Mouse (Mus musculus) T-helper 17 cell (primary cell): ENCODE measurements around the gene Rnf141.

ENCODE experiments used
- in situ Hi-C, 2 experiments: fragments of 300-600 bp; cut with MboI, MseI; formaldehyde crosslinking; loops; 1 replicate in 1 of 2; 2 replicates in 1 of 2; pipeline ENCODE4 v1.15.1; 2025; ENCODE audit warnings: high pct_unique_total_duplicates in 2 of 2

Gene Rnf141

DNA sequence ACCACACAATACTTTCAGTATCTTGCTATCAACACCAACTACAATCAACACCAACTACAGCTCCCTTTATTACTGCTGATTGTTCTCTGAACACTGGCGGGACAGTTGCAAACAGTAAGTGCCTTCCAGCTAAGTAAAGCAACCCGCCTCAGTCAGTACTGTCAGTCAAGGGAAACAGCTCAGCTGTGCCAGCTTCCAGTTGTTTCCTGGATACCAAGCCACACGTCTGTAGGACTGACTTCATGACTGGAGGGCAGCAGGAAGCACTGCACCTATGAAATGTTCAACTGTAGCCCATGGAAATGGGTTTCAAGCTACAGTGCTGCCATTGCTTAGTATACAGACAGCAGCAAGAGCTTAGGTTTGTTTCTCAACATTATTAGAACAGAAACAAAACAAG lies 9.7 kb downstream of the Rnf141 start:
- in situ Hi-C loops, result no loop called here

GRCm38 (mm10) chr7:110834018-110834417 lies 10.2 kb downstream of the Rnf141 start:
- in situ Hi-C loops, result no loop called here

DNA sequence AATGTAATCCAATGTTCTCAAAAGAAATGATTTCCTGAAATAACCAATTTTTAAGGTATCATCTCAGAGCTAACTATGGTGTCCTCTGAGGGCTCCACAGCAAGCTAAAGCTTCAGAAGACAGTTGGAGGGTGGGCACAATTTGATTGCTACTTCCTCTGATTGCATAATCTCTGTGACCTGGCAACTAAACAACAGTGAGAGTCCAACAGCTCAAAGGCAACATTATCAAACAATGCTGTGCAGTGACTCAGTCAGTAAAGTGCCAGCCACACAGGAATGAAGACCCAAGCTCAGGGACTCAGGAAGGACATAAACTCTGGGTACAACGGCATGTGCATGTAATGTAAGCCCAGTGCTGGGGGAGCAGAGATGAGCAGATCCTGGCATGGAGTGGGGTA lies 11.2 kb downstream of the Rnf141 start:
- in situ Hi-C loops, result no loop called here

DNA sequence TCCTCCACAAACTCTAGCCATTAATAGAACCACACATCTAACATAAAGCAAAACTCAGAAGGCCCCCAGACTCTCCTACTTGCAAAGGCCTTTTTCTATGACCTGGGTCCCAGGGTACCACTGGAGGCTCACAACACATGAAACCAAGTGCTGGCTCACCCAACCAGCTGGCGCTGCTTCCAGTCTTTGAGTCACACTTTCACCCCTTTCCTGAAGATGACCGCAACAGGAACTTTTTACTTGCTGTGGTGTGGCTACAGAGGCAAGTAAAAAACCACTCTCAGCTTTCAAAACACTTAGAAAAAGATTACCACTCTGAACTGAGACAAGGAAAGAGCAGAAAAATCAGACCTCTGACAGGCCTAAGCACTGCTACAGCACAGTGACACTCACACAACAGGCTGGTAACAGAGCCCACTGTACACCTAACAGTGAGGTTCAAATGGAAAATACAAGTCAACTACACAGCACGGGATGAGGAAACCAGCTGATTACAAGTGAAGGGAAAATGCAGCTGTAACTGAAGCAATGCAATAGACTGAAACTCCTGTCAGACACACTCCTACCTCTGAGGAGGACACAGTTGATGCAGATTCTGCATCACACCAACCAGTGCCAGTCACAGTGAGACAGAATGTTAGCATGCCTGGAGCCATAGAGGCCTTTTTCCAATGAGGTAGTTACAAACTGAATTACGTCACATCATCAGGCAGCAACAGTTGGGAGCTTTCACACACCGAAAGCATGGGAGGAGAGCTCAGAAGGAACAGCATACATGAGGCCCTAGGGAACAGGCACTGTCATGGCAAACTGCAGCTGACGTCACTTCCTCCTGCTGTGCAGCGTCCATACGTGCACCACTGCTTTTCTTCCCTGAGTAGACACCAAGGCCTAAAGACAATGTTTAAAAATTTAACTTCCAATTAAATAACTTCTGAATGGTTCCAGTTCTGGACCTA lies 20.0 kb downstream of the Rnf141 start:
- in situ Hi-C loops, result no loop called here

DNA sequence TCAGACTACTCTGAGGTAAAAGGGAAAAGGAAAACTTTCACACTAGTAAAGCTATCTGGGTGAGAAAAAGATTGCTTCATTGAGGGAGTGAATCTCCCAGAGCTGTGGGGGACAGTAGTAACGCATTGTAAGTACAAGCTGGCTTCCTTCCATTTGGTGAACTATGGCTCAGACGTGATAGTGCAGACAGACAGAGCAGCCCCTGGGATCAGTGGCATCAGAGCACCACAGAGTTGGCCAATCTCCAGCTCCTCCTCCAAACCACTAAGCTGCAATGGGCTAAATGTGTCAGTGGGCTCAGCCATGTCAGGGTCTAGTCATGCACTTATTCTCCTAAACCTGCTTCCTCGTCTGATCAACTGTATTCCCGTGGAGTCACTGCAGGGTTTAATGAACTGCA lies 20.7 kb downstream of the Rnf141 start:
- in situ Hi-C loops, result no loop called here

GRCm38 (mm10) chr7:110823076-110823475 lies 21.2 kb downstream of the Rnf141 start:
- in situ Hi-C loops, result no loop called here

GRCm38 (mm10) chr7:110822055-110822454 lies 22.2 kb downstream of the Rnf141 start:
- in situ Hi-C loops, result no loop called here

DNA sequence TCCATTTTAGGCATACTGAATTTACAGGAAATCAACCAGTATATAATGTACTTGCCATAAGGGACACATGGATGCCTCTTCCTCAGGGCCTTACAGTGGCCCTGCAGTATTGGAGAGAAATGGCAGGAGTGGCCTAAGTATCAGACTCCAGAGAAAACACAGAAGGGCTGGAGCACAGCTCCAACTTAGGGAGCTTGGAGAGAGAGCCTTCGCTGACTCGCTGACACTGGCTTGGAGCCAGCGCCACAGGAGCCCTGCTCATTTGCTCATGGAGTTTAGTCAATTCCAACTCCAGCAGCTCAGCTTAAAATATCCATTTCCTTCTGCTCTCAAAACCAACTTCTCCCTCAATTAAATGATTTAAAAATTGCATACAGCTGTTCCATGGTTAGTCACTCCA lies 22.6 kb downstream of the Rnf141 start:
- in situ Hi-C loops, result no loop called here

- in situ Hi-C loops, result no loop called here
Measured at GRCm38 (mm10) chr7:110821068-110821467, 23.2 kb downstream of the Rnf141 start.

DNA sequence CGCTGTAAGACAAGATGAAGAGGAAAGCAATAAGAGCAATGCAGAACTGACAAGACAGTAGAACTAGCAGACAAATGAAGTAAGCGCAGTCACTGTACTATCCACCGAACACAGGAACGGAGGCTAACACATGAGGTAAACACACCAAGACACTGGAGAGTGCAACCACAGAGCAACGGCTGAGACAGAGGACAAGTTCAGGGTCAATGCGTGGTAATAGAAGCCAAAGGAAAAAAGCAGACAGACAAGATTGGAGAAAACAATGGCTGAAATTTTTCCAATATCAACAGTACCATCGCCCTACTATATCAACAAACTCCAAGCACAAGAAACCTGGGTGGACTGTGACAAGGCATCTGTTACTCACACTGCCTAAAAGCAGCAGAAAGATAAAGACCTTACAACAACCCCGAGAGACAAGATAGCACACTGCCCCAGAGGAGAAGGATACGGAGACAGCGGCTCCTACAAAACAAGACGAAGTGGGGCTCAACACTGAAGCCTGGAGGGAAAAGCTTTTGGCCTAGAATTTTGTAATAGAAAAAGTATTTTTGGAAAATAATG lies 25.4 kb downstream of the Rnf141 start:
- in situ Hi-C loops, result no loop called here

DNA sequence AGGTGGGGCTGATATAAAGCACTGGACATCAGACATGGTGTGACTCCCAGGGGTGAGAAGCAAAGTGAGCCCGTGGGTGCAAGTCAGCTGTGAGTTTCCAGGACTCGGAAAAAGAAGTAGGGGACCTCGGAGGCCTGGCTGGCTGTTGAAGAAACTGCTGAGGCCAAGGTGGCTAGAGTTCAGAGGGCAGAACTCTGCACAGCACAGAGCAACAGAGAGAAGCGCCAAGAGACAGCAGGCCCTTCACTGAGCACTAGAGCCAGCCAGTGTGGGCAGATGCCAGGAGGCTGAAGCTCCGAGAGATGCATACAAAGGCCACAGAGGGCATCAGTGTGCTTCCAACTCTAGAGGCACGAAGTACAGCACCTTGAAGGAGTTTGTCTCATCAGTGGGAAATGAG lies 26.1 kb downstream of the Rnf141 start:
- in situ Hi-C loops, result no loop called here

DNA sequence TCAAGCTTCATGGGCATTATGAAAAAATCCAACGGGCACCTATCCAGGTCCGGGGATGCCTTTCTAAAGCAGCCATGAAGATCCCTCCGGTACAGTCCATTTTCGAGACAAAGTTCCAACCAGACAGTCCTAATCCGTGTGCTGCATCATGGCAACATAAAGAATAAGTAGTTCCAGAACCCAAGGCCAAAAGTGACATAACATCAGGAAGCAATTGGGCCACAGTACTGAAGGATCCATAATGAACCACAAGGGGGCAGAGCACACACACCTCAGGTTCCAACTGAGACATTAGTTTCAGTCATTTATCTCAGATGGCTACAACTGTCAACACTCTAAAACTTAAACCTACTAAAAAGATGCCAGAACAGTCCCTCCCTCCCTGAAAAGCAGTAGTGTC lies 28.2 kb downstream of the Rnf141 start:
- in situ Hi-C loops, result no loop called here

DNA sequence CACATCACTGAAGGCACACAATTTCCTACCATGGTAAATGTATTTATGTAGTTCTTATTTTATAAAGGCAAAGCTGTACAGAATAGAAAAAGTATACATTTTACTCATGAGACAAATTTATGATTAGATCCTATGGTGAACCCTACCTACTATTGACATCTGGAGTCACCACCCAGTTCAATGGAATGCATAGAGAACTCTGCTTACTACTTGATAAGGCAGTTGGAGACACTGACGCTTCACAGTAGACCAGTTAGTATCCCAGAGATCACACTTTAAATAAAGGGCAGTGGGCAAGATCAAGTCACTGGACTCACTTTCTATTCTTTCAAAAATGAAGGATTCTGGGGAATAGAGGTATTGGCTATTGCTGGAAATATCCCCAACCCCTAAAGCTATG lies 30.3 kb downstream of the Rnf141 start:
- in situ Hi-C loops, result loop anchor here in 1 of 2 experiments (5.0 kb wide), 1 partner anchor 123 kb away; no protein-coding TSS in a partner anchor

DNA sequence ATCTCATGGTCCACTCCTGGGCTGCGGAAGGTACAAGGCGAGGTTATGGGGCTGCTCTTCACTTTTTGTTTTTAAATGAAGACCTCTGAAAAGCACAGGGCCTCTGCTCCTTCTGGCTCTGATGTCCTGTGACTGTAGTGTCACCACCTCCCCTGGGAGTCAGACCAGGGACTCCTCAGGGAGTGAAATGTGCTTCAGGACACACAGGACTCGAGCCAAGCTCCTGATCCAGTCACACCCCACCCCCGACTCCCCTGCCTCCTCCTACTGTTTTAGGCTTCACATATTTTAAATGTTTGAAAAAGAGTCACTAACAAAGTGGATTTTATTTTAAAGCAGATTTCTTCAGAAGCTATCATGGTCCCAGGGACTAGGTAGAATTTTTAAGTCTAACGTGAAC lies 32.7 kb downstream of the Rnf141 start:
- in situ Hi-C loops, result loop anchor here in 1 of 2 experiments (5.0 kb wide), 1 partner anchor 126 kb away; no protein-coding TSS in a partner anchor

GRCm38 (mm10) chr7:110810995-110811394 lies 33.3 kb downstream of the Rnf141 start:
- in situ Hi-C loops, result loop anchor here in 1 of 2 experiments (5.0 kb wide), 1 partner anchor 126 kb away; no protein-coding TSS in a partner anchor

- in situ Hi-C loops, result loop anchor here (5.0 to 10.0 kb wide), 4 partner anchors 115 to 268 kb away; no protein-coding TSS in a partner anchor
Measured at GRCm38 (mm10) chr7:110809585-110810557, 34.4 kb downstream of the Rnf141 start.

- in situ Hi-C loops, result loop anchor here (5.0 to 10.0 kb wide), 3 partner anchors 116 to 267 kb away; no protein-coding TSS in a partner anchor
Measured at GRCm38 (mm10) chr7:110808962-110809361, 35.3 kb downstream of the Rnf141 start.

DNA sequence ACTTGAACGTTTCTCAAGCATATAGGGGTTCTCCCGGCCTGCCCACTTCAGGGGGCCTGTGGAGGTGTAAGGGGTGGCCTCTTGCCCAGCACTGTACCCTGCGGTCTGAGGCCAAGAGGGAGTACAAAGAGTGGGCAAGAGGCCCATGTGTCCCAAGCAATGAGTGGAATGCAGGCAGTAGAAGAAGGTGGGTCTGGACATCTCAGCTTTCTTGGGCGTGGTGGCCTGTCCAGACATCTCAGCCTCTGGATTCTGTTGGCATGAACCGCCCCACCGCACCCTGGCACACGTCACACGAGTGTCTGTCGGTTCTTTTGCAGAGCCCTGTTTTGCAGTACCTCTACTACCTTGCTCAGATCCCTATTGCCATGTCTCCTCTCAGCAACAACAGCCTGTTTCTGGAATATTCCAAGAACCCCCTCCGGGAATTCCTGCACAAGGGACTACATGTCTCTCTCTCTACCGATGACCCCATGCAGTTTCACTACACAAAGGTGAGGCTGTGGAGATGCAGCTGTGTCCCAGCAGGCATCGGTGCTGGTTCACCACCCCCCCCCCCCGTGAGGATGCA lies 36.7 kb downstream of the Rnf141 start:
- in situ Hi-C loops, result loop anchor here (5.0 to 10.0 kb wide), 3 partner anchors 117 to 265 kb away; no protein-coding TSS in a partner anchor

DNA sequence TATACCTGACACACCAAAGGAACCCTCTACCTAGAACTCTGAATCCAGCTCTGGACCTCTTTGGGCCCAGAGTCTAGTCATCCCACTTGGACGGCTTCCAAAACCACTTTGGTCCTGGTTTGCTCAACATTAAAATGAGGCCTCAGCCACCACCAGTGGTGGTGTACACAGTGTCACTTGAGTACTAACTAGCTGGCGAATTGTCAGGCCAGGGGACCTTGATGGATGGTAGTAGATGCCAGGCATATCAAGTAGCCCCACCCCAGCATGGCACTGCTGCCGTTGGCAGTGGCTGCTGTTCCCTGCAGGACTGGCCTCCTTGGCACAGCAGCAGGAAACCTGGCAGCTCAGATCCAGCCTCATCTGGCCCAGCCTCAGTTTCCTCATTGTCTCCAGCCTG lies 40.0 kb downstream of the Rnf141 start:
- in situ Hi-C loops, result loop anchor here (5.0 to 10.0 kb wide), 2 partner anchors 77 to 121 kb away; no protein-coding TSS in a partner anchor

DNA sequence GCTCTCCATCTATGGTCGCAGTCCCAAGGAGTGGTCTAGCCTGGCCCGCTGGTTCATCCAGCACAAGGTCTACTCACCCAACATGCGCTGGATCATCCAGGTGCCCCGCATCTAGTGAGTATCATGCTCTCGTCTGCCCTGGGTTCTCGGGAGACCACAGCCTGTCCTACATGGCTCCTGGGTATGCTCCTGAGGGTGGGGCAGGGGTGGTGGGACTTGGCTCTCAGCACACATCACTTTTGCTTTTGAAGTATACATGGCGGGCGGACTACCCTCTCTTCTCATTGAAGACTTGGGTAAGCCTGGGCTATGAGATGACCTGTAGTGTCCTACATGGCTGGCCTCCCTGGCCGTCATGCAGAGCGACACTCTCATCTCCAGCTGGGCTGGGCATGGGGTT lies 41.1 kb downstream of the Rnf141 start:
- in situ Hi-C loops, result loop anchor here (5.0 to 10.0 kb wide), 2 partner anchors 76 to 122 kb away; no protein-coding TSS in a partner anchor

DNA sequence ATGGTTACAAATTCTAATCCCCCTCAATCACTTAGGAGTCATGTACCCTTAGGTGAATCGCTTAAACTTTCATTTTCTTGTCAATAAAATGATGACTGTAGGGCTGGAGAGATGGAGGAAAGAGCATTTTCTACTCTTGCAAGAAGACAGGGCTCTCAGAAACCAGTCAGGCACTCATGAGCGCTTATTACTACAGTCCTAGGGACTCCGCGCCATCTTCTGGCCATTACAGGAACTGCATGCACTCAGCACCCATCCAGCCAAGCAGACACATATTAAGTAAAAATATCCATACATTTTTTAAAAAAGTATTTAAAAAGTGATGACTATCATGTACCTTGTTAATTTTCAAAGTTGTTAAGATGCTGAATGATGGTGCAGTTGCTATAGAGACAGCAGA lies 43.2 kb downstream of the Rnf141 start:
- in situ Hi-C loops, result loop anchor here (5.0 to 10.0 kb wide), 2 partner anchors 74 to 124 kb away; no protein-coding TSS in a partner anchor
